Mouse (Mus musculus) liver, embryonic 12.5 days (tissue): Measurements from ENCODE around the gene Hmox1. TPM values are rescaled to one million over a fixed set of nuclear protein-coding genes. Genes with fewer than 3 reads are reported as not detected.

Experiments used
- ATAC-seq: fragments of 200-750 bp; cut with Nextera tagmentation; 2 replicates; pipeline ENCODE4 v1.8.0; 2017; ENCODE audit warnings: moderate number of reproducible peaks, mild to moderate bottlenecking, moderate library complexity
- H3K27ac ChIP-seq: fragments of 300-500 bp; sonication (generic); 2 replicates; pipeline ENCODE4 v1.5.1; 2016; ENCODE audit warnings: mild to moderate bottlenecking
- H3K27me3 ChIP-seq: fragments of 300-500 bp; sonication (generic); replicated peaks from 2 replicates; pipeline ENCODE4 v1.6.1; 2016; ENCODE audit warnings: mild to moderate bottlenecking, moderate library complexity
- H3K36me3 ChIP-seq: fragments of 300-500 bp; sonication (generic); 2 replicates; pipeline ENCODE4 v1.6.1; 2016; ENCODE audit warnings: mild to moderate bottlenecking, moderate library complexity
- H3K4me1 ChIP-seq: fragments of 300-500 bp; sonication (generic); 2 replicates; pipeline ENCODE4 v1.6.1; 2016
- H3K4me2 ChIP-seq: fragments of 300-500 bp; sonication (generic); 2 replicates; pipeline ENCODE4 v1.6.1; 2016; ENCODE audit warnings: mild to moderate bottlenecking, moderate library complexity
- H3K4me3 ChIP-seq: fragments of 300-500 bp; sonication (generic); 2 replicates; pipeline ENCODE4 v1.5.1; 2016; ENCODE audit warnings: mild to moderate bottlenecking, moderate library complexity
- H3K9ac ChIP-seq: fragments of 300-500 bp; sonication (generic); 2 replicates; pipeline ENCODE4 v1.6.1; 2016; ENCODE audit warnings: mild to moderate bottlenecking, moderate library complexity
- H3K9me3 ChIP-seq: fragments of 300-500 bp; sonication (generic); replicated peaks from 2 replicates; pipeline ENCODE4 v1.6.1; 2016; ENCODE audit warnings: mild to moderate bottlenecking, moderate library complexity
- WGBS: fragments of 180-500 bp; shearing (Covaris S2); methylation state at CpG from one replicate; pipeline ENCODE4 v1.1.7; 2016; ENCODE audit not compliant: insufficient replicate concordance; 5-methylcytosine and 5-hydroxymethylcytosine counted together
- polyA plus RNA-seq: library from polyadenylated mRNA; unstranded; fragments of >200 nt; fragmentation: Nextera tagmentation; extraction: Ambion mirVana; gene quantifications from 2 replicates; pipeline ENCODE4 v1.2.1, GENCODE M21; 2016

Hmox1 gene
- polyA plus RNA-seq = 86.0 and 93.2 TPM in 2 replicates

GRCm38 (mm10) chr8:75093399-75094156, at the start of gene Hmox1:
Hmox1 (plus strand) TSS chr8:75093621.
- Histone ChIP-seq H3K27ac (peak within 1 kb of the TSS; percentile 20; the same call in 1 of the 2 replicates), H3K4me3 (peak within 1 kb of the TSS; percentile 65), H3K4me1 (peaks cover 26% of the 10 kb centered on the region), H3K9ac (peak within 1 kb of the TSS; percentile 62), H3K9me3 (no peaks in the 10 kb centered on the region), H3K27me3 (peaks cover 75% of the 10 kb centered on the region), H3K36me3 (peaks cover 10% of the 10 kb centered on the region; the same call in 1 of the 2 replicates), H3K4me2 (peak within 1 kb of the TSS; percentile 82)
- WGBS = 1% methylated on average over 36 of the region's 36 CpGs
- ATAC-seq = peak; percentile 76

- Histone ChIP-seq H3K4me1 (no peaks in the 10 kb centered on the region), H3K27me3 (no peaks in the 10 kb centered on the region), H3K4me3 (no peak overlapping the region), H3K27ac (no peak overlapping the region), H3K4me2 (no peak overlapping the region), H3K36me3 (no peaks in the 10 kb centered on the region), H3K9me3 (no peaks in the 10 kb centered on the region), H3K9ac (no peak overlapping the region)
- no peak for ATAC-seq
- 71% methylated on average over 1 of the region's 1 CpGs for WGBS
Observed at GRCm38 (mm10) chr8:75046303-75046702, 47.1 kb upstream of the Hmox1 start.

- H3K4me1 ChIP-seq = no peaks in the 10 kb centered on the region
- H3K9ac ChIP-seq = no peak overlapping the region
- WGBS = 79% methylated on average over 3 of the region's 3 CpGs
- H3K4me2 ChIP-seq = no peak overlapping the region
- no peak for ATAC-seq
- no peaks in the 10 kb centered on the region for H3K9me3 ChIP-seq
- no peak overlapping the region for H3K27ac ChIP-seq
- H3K36me3 ChIP-seq = peaks cover 6% of the 10 kb centered on the region; the same call in 1 of the 2 replicates
- no peak overlapping the region for H3K4me3 ChIP-seq
- no peaks in the 10 kb centered on the region for H3K27me3 ChIP-seq
Observed at GRCm38 (mm10) chr8:75047784-75048183, 45.6 kb upstream of the Hmox1 start.

- ATAC-seq = no peak
- Histone ChIP-seq H3K27ac (no peak overlapping the region), H3K27me3 (no peaks in the 10 kb centered on the region), H3K4me3 (no peak overlapping the region), H3K9ac (no peak overlapping the region), H3K4me2 (no peak overlapping the region), H3K4me1 (no peaks in the 10 kb centered on the region), H3K36me3 (peaks cover 14% of the 10 kb centered on the region), H3K9me3 (no peaks in the 10 kb centered on the region)
- WGBS = 69% methylated on average over 4 of the region's 4 CpGs
Observed at GRCm38 (mm10) chr8:75053342-75053741, 40.1 kb upstream of the Hmox1 start.

- no peak overlapping the region for H3K27ac ChIP-seq
- no peak overlapping the region for H3K4me3 ChIP-seq
- no peak overlapping the region for H3K9ac ChIP-seq
- no peak for ATAC-seq
- H3K4me2 ChIP-seq = no peak overlapping the region
- no peaks in the 10 kb centered on the region for H3K9me3 ChIP-seq
- H3K4me1 ChIP-seq = no peaks in the 10 kb centered on the region
- WGBS = 54% methylated on average over 2 of the region's 2 CpGs
- H3K27me3 ChIP-seq = no peaks in the 10 kb centered on the region
- peaks cover 21% of the 10 kb centered on the region for H3K36me3 ChIP-seq
Observed at GRCm38 (mm10) chr8:75055673-75056072, 37.7 kb upstream of the Hmox1 start.

GRCm38 (mm10) chr8:75060022-75060421, 33.4 kb upstream of the Hmox1 start:
- no peak overlapping the region for H3K27ac ChIP-seq
- H3K4me2 ChIP-seq = no peak overlapping the region
- no peak for ATAC-seq
- no peak overlapping the region for H3K9ac ChIP-seq
- WGBS = 68% methylated on average over 6 of the region's 6 CpGs
- no peaks in the 10 kb centered on the region for H3K27me3 ChIP-seq
- no peaks in the 10 kb centered on the region for H3K9me3 ChIP-seq
- no peaks in the 10 kb centered on the region for H3K4me1 ChIP-seq
- peaks cover 22% of the 10 kb centered on the region for H3K36me3 ChIP-seq
- no peak overlapping the region for H3K4me3 ChIP-seq

GRCm38 (mm10) chr8:75060815-75061214, 32.6 kb upstream of the Hmox1 start:
- no peak for ATAC-seq
- Histone ChIP-seq H3K27ac (no peak overlapping the region), H3K9ac (no peak overlapping the region), H3K36me3 (peaks cover 28% of the 10 kb centered on the region), H3K9me3 (no peaks in the 10 kb centered on the region), H3K27me3 (no peaks in the 10 kb centered on the region), H3K4me2 (no peak overlapping the region), H3K4me3 (no peak overlapping the region), H3K4me1 (no peaks in the 10 kb centered on the region)
- WGBS = 77% methylated on average over 2 of the region's 2 CpGs

GRCm38 (mm10) chr8:75063290-75063689, 30.1 kb upstream of the Hmox1 start:
- Histone ChIP-seq H3K4me3 (no peak overlapping the region), H3K36me3 (peaks cover 20% of the 10 kb centered on the region), H3K27me3 (no peaks in the 10 kb centered on the region), H3K27ac (no peak overlapping the region), H3K9ac (no peak overlapping the region), H3K4me2 (no peak overlapping the region), H3K9me3 (no peaks in the 10 kb centered on the region), H3K4me1 (no peaks in the 10 kb centered on the region)
- ATAC-seq = no peak
- WGBS = 73% methylated on average over 3 of the region's 3 CpGs

- WGBS = 83% methylated on average over 3 of the region's 3 CpGs
Observed at GRCm38 (mm10) chr8:75064790-75065189, 28.6 kb upstream of the Hmox1 start.

GRCm38 (mm10) chr8:75067287-75067686, 26.1 kb upstream of the Hmox1 start:
- H3K27ac ChIP-seq = no peak overlapping the region
- no peaks in the 10 kb centered on the region for H3K27me3 ChIP-seq
- no peak overlapping the region for H3K9ac ChIP-seq
- 38% methylated on average over 6 of the region's 6 CpGs for WGBS
- H3K36me3 ChIP-seq = peaks cover 12% of the 10 kb centered on the region; the same call in 1 of the 2 replicates
- ATAC-seq = no peak
- no peaks in the 10 kb centered on the region for H3K9me3 ChIP-seq
- no peak overlapping the region for H3K4me3 ChIP-seq
- H3K4me2 ChIP-seq = no peak overlapping the region
- 0 out of 2 replicates have a peak, but pooled peaks cover 3% of the 10 kb centered on the region for H3K4me1 ChIP-seq

More at GRCm38 (mm10) chr8:75064790-75065189, 28.6 kb upstream of the Hmox1 start:
- Histone ChIP-seq H3K36me3 (peaks cover 12% of the 10 kb centered on the region; the same call in 1 of the 2 replicates), H3K4me2 (no peak overlapping the region), H3K9me3 (no peaks in the 10 kb centered on the region), H3K4me1 (no peaks in the 10 kb centered on the region), H3K27me3 (no peaks in the 10 kb centered on the region), H3K27ac (no peak overlapping the region), H3K4me3 (no peak overlapping the region), H3K9ac (no peak overlapping the region)
- no peak for ATAC-seq

GRCm38 (mm10) chr8:75070297-75070696, 23.1 kb upstream of the Hmox1 start:
- 0 out of 2 replicates have a peak, but pooled peaks have one; percentile 3 for ATAC-seq
- H3K27ac ChIP-seq = no peak overlapping the region
- H3K4me3 ChIP-seq = no peak overlapping the region
- WGBS = 76% methylated on average over 1 of the region's 1 CpGs
- H3K9ac ChIP-seq = no peak overlapping the region
- H3K4me1 ChIP-seq = 0 out of 2 replicates have a peak, but pooled peaks cover 3% of the 10 kb centered on the region
- no peak overlapping the region for H3K4me2 ChIP-seq
- no peaks in the 10 kb centered on the region for H3K9me3 ChIP-seq
- H3K36me3 ChIP-seq = peaks cover 3% of the 10 kb centered on the region; the same call in 1 of the 2 replicates
- H3K27me3 ChIP-seq = no peaks in the 10 kb centered on the region

GRCm38 (mm10) chr8:75071627-75072346, 21.6 kb upstream of the Hmox1 start:
- H3K9ac ChIP-seq = no peak overlapping the region
- no peak overlapping the region for H3K27ac ChIP-seq
- H3K36me3 ChIP-seq = no peaks in the 10 kb centered on the region
- H3K4me2 ChIP-seq = no peak overlapping the region
- 0 out of 2 replicates have a peak, but pooled peaks cover 3% of the 10 kb centered on the region for H3K4me1 ChIP-seq
- no peak overlapping the region for H3K4me3 ChIP-seq
- no peaks in the 10 kb centered on the region for H3K27me3 ChIP-seq
- H3K9me3 ChIP-seq = no peaks in the 10 kb centered on the region
- ATAC-seq = peak; percentile 73
- WGBS = 25% methylated on average over 4 of the region's 4 CpGs
